Mouse (Mus musculus): ENCODE measurements around the gene Glod4.

DNA sequence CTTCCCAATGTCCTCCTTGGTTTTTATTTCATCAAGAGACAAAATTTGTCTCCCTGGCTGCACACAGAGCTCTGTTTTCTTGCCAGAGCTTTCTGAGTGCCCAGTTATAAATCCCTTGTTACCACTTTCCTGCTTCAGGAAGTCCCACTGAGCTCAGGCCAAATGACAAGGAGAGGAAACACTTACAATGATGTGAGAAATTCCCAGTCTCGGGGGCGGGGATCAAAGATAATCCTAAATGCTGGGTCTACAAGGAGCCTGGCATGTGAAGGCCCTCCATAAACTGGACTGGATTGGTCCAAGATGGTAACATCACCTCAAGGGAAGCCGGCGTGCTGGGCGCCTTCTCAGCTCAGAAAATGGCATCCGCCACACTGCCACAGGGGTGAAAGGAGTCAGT is 49.3 kb upstream of the Glod4 start:
- TF ChIP-seq GATA1 (IDR thresholded peaks at IDR 0.05; ENCODE audit: borderline replicate concordance, low read length) (no peak), FLI1 (IDR thresholded peaks at IDR 0.05; ENCODE audit: low read length) (no peak)
